Mouse (Mus musculus) yolk sac, embryonic 10.5 days (tissue): ENCODE measurements around the gene Ankrd44.
"Not testable (repeated sequence)": the region's sequence is repeated elsewhere in the genome, so short reads cannot be mapped to it uniquely, and the experiment has no call there.

ENCODE experiments used
- DNase-seq: peaks from one replicate; pipeline ENCODE4 v3.0.0-alpha.2; 2017; ENCODE audit warnings: low spot score

Ankrd44 gene

DNA sequence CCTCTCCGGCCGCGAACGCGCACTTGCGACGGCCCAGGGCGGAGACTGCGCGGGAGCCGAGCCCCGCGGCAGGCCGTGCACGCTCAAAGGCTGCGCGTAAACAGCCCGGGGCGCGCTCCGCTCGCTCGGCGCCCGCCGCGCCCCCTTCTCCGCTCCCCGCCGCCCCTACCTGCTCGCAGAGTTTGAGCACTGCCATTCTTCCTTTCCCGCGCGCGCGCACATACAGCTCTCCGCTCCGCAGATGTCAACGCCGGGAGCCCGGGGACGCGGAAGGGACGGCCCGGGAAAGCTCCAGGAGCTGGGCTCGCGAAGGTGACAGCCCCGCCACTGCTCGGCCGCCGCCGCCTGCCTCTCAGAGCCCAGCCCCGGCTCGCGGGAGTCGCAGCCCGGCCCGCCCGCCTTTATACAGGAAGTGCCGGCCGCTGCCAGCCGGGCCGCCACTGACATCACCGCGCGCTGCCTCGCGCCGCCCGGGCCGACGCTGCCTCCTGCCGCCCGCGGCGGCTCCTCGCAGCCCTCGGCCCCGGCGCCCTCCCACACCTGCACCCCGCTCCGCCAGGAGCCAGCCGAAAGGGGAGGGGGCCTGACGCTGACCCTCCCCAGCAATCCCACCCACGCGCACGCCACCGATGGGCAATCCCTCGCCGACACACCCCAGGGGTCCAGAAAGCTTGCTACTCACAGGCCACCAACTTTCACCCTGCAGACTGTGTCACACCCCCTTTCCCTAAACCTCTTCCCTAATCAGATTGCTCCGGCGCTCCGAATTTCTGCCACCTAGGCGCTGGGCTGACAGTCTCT is at the start of gene Ankrd44:
Gene Ankrd44, minus strand, starts transcription at position 417 of the 801 bp plus-strand sequence.
- peak; percentile 80 for DNase-seq

DNA sequence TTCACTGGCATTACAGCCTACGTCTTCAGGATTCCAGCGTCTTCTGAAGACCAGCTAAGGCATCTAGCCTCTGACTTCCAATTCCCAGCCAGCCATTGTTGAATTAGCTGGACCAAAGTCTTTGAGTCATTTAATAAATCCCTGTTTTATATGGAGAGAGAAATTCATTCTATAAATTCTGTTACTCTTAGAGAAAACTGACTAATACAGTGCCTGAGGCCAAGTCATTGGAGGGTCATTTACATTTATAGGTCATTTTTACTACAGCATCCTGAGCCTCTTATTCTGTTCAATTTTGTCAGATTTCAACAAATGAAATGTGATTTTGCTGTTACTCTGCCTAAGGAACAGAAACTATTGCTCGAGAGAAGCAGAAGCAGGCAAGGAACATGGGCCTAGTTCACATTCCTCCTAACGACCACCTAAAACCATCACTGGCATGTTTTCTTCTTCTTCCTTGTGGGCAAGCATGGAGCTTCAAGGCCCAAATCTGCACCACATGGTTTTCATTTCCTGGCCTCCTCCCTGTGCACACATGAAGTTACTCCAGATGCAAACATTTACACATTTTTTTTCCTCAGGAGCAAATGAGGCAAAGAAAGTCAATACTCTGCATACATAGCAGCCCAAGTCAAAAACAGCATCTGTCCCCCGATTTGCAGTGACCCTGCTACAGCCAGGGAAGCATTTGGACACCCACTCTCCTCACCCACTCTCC is 45.7 kb upstream of the Ankrd44 start:
- DNase-seq, result no peak

DNA sequence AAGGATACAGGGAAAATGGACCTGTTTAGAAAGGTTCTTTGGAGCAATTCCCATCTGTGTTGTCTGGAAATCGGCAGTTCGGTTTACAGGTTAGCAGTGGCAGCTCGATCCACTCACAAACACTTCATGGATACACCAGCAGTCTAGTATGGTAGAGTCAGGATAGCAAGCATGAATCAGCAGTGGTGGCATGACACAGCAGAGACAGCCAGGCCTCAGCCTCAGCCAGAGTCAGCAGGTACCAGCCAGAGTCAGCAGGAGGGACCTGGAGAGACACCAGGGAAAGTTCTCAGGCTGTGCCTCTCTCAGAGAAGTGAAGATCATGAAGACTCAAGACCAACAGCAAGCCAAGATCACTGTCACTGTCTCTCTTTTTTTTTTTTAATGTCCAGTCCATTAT is 40.7 kb upstream of the Ankrd44 start:
- DNase-seq, result no peak

DNA sequence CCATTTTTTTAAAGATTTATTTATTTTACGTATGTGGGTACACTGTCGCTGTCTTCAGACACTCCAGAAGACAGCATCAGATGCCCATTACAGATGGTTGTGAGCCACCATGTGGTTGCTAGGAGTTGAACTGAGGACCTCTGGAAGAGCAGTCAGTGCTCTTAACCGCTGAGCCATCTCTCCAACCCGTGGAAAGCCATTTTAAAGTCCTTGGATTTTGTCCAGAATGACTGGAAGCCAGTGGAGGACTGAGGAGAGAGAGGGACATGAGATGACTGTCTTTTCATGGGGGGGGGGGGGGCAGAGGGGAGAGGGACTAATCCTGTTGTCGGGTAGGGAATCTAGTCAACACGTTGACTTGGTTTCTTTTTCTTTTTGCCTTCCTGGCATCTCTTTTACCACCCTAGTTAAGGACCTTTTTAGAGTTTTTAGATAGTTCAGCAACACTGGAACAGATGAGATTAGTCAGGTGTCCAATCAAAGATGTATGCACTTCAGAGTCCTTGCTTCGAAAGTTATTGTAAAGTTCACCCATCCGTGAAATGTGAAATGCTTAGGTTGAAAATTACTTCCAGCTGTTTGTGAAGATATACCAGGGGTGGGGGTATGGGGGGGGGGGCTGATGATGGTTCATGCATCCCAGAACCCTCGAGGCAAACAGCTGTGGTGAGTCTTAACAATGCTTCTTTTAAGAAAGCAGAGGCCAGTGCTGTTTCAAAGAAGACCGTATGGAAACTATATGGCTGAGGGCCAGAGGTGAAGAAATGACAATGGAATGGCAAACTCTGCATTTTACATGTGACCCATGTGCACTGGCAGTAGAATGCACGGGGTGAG is 39.2 kb upstream of the Ankrd44 start:
- no peak for DNase-seq

DNA sequence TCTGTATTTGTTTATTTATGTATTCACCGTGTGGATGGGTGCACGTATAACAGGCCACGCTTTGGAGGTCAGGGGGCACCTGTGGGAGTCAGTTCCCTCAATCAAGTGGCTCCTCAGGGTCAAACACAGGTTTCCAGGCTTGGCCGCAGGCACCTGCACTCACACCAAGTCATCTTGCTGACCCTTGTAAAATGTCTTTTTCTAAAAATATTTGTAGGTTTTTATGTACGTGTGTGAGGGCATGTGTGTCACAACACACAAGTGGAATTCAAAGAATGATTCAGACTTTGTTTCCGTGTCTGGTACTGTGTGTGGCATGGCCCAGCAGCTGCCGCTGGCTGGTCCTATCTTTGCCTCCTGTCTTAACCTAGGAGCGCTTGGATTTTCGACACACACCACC is 35.5 kb upstream of the Ankrd44 start:
- DNase-seq, result no peak

DNA sequence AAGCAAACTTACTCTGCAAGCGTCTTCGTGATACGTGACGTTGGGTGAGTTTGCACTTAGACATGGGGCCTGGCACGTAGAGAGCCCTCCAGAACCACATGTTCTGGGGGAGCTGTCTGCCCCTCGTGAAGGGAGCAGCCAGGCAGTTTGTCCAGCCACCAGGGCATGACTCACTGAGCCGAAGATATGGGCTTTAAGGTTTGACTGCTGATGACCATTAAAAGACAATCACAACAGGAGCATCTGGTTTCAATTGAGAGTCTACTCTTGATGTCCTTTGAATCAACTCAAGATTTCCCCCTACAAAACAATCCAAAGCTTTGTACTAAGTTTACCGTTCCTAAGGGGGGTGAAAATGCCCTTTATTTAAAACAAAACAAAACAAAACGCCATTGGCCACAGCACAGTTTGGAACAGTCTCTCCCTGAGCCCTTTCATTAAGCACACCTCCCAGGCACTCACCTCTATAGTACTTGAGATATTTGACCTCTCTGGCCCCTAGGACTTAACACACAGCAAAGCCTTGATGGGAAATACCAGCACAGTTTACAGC is 34.5 kb upstream of the Ankrd44 start:
- peak; percentile 16 for DNase-seq

DNA sequence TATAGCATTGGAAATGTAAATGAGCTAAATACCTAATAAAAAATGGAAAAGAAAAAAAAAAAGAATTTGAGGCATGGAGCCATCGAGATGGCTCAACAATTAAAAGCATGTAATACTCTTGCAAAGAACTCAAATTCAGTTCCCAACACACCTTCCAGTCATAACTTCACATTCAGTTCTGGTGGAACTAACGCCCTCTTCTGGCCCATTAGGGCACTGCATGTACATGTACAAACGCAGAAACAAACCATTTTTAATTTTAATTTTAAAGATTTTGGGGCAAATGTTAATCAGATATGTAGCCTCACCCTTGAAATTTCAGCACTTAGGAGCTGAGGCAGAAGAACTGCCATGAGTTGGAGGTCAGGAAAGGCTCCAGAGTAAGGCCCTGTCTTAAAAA is 32.3 kb upstream of the Ankrd44 start:
- no peak for DNase-seq

DNA sequence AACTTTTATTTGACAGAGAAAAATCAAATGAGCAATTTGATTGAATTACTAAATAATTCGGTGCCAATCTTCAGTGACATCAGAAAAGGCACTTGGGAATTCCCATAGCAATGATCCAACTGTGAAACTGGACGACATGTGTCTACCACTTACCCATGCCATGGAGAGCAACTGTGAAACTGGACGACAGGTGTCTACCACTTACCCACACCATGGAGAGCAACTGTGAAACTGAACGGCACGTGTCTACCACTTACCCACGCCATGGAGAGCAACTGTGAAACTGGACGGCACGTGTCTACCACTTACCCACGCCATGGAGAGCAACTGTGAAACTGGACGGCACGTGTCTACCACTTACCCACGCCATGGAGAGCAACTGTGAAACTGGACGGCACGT is 30.8 kb upstream of the Ankrd44 start:
- not testable (repeated sequence) for DNase-seq

DNA sequence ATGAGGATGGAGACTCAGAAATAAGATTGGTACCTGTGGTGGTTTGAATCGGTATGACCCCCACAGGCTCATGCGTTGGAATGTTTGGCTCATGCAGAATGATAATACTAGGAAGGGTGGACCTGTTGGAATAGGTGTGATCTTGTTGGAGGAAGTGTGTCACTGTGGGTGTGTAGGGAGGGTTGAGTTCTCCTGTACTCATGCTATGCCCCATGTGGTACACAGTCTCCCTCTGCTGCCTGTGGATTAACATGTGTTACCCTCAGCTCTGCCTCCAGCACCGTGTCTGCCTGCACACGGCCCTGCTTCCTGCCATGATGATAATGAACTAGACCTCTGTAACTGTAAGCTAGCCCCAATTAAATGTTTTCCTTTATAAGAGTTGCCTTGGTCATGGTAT is 28.7 kb upstream of the Ankrd44 start:
- DNase-seq, result no peak

DNA sequence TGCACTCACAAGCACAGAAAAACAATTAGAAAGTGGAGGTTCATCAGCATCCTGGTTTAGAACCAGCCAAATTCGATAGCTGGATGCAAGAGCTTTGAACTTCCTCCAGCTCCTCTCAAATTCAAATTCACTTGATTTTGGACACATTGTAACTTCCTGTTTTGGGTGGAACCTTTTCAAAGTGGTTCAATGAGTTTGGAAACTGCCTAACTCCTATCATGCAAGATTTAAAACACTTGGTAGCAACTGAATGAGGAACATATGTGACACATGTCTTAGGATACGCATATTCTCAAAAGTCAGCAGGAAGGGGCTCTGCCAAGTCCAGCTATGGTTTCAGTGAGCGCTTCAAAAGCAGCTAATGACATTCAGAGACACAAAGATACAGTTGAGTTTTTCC is 18.5 kb upstream of the Ankrd44 start:
- DNase-seq, result no peak

DNA sequence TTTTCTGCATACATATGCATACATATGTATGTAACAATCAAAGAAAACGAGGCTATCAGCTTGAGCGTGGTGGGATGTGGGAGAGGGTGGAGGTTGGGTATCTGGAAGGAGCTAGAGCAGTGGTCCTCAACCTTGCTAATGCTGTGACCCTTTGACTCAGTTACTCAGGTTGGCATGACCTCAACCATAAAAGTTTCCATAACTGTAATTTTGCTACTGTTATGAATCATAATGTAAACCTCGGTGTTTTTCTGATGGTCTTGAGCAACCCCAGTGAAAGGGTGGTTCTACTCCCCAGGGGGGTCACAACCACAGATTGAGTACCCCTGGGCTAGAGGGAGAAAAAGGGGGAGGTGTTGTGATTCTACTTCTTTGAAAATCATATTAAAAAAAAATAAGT is 9.3 kb upstream of the Ankrd44 start:
- DNase-seq, result no peak

DNA sequence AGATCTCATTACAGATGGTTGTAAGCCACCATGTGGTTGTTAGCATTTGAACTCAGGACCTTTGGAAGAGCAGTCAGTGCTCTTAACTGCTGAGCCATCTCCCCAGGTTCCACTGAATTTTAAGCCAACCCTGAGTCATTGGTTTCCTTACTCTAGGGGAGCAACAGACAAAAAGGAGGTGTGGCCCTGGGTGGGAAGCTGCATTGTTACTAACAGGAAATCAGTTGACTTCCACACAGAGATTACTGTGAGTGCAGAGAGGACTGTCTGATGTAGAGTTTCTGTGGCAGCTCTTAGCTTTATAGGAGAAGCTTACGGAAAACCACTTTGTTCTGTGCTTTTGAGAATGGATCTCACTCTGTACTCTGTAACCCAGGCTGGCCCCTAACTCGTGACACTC is 8.7 kb upstream of the Ankrd44 start:
- DNase-seq, result no peak

DNA sequence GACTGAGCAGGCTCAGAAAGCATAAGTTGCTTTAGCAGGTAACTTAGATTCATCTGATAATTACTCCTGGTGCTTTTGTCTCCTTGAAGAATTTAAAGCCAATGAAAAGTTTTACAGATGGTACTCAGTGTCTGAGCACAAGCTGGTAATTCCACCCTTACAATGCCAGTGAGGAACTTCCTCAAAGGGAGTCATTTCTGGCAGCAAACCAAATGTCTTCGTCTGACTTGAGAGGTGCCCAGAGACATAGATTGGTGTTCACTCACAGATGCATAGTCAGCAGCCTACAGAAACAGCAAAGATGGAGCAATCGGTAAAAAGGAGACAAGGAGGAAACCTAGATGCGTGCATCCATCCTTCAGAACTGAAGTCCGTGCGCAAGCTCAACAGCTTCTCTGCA is 7.5 kb upstream of the Ankrd44 start:
- no peak for DNase-seq

DNA sequence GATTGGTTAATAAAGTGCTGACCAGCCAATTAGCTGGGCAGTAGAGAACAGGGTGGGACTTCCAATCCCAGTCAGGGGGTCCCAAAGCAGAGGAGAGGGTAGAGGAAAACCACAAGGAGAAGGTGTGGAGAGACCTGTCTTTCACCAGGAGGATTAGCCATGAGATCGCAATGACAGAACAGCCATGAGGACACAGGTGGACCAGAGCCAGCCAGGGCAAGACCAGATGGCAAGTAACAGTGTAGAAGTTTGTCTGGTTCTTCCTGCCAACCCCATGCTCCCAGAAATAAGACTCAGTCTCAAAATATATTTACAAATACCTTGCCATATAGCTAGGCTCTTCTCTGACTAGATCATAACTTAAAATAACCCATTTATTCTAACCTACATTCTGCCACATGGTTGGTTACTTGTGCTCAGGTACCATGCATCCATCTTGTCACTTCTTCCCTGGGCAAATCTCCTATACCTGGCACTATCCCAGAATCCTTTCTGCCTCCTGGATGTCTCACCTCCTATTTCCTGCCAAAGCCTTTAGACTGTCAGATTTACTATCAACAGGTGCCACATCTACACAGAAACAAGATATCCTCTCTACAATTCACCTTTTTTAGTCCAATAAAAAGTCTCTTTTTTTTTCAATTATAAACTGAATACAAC is 6.4 kb upstream of the Ankrd44 start:
- DNase-seq, result no peak

DNA sequence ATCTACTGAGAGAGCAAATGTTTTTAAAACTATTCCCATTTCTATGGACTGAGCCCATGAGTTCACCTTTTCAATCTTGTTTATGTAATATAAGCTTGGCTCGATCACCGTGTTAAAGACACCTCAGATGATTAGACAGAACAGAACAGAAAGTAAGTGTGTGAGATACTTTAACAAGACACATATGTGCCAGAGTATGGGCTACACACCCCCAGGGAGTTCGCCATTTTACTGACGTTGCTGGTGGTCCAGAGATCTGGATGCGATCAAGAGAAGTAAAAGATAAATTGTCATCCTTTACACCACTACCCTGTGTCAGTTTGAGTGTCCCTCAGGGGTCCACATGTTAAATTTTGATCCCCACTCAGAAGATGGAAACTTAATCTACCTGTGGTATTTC is 5.0 kb upstream of the Ankrd44 start:
- DNase-seq, result no peak

DNA sequence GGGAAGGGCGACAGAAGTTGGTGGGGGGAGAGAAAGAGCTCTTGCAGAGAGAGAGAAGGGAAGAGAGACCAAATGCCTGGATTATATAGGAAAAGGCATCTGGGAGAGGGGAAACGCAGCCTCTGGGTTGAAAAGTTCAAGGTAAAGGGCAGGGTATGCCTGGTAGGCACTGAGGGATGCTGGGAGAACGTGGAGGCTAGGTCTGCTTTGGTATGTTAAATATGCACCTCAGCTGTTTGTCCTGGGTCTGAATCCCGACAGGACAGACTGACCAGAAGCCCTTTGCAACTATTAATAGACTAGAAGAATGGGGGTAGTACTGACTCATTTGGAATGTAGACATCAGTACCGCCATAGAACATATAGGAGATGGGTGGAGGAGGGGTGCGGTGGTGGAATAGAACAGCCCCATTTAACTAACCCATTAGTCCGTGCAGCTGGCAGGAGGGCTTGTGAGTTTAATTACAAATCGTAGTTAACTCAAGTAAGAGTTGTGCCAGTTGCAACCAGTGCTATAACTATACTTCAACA is 4.5 kb upstream of the Ankrd44 start:
- peak; percentile 40 for DNase-seq

DNA sequence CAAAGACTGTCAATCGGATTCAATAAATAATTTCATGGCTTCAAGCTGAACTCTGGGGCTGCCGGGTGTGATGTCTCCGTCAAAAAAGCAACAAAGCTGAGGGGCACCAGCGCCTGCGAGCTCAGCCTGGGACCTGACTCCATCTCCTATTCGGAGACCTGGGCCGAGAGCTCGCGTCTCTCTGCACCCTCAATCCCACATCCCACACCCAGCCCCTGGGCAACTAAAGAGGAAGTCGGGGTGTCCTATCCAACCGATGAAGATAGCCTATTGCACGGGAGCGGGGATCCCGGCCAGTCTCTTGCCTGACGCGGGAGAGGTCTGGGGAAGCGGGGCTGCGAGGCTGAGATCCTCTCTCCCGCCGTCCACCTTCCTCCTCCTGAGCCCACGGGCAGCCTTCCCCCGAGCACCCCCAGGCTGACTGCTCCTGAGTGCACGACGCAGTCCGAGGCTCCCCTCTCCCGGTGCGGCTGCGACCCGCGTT is 694 bp downstream of the Ankrd44 start:
- peak; percentile 33 for DNase-seq

DNA sequence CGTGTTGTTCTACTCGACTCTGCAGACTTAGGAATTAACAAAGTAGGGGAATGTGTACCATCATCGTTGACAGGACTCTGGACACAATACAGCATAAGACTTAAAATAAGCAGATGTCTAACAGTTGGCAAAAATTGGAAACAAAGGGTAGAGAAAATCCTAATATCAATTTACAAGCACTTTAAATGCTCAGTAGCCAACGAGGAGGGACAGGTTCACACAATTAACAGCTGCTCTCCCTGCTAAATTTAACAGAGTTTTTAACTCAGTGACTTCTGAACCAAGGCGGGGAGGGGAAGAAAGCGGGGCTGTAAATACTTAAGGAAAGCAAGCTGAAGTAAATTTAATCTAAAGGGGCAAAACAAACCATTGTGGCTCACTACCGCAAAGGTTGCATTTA is 1.4 kb downstream of the Ankrd44 start:
- DNase-seq, result no peak

DNA sequence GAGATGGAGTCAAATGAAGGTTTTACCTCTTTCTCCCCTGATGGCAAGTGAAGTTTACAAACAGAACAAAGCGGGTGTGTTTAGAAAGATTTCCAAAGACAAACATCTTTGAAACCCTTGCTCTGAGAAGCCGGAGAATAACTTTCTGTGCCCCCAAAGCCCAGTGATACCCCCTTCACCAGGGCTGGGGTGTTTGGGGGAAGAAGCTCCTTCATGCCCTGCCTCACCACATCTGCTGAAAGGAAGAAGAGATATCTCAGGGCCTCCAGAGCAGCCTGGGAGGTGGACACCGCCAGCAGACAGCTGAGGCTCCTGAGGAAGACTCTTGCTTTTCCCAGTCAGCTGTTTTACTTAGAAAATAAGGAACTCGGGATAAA is 1.9 kb downstream of the Ankrd44 start:
- DNase-seq, result no peak

DNA sequence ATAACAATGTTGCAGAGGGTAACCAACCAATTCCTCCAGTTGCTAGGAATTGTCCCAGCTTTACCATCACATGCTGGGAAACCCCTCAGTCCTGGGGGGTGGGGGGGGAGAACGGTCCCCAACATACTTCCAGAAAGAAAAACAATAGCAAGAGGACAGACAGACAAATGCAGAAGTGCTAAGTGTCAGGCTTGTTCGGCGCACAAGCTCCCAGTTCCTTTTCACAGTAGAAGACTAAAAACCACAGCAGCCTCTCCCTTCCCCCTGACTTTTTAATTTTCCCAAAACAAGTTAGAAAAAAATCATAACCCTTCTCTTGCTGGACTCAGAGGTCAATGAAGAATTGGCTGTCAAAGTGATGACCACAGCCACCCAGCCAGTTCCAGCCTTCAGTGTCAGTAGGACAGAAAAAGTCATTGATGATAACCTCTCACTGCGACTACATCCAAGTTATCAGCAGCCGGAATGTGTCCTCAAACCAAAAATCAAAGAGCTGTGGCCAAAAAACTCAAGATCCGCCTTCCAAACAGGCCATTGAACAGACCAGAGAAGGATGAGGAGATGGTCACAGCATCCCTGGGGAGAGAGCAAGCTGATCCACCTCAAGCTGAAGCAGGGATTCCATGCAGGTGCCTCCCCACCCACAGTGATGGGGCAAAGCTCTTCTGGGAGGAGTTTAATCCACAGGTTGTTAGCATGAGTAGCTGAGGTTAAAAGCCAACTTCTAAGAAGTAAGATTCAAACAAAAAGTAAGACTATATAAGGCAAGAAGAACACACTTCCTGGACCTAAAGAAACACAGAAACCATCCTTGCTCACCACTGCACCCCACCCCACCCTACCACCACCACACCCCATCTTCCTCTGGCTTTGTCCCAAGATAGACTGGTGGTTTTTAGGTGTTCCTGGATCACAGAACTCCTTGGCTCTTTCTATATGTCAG is 2.5 kb downstream of the Ankrd44 start:
- DNase-seq, result no peak
